Mouse (Mus musculus): ENCODE data around the gene Mpp2. TPM values are rescaled to one million over a fixed set of nuclear protein-coding genes. Genes with fewer than 3 reads are reported as not detected.

Mpp2 gene
- polyA plus RNA-seq, 1 experiment from 2014 or later = 2.2 TPM

DNA sequence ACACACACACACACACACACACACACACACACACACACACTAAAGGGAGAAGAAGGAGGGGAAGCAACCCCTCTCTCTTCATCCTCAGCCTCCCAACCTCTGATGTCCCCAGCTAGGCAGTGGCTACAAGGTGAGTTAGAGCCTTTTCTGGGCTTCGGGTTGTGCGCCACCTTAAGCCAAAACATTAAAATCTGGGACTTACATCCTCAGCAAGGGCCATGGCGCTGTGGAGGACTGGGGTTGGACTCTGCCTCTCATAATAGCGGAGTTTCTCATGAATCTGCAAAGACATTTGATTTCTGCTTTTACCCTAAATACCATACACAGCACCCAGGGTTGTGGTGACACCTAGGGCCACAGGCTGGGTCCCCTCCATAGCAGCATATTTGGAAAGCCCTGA lies 63.4 kb downstream of the Mpp2 start:
- 87% methylated on average over 4 of the region's 4 CpGs for WGBS
- no peak for ATAC-seq
- Histone ChIP-seq H3K4me3 (ENCODE audit: low read depth, low read length) (no peak overlapping the region), H3K9ac (ENCODE audit: low read depth, low read length) (no peak overlapping the region), H3K4me2 (replicated peaks; ENCODE audit: low read depth) (no peak overlapping the region), H3K27me3 (replicated peaks; ENCODE audit: control insufficient read depth, insufficient read depth, low read length) (0 out of 2 replicates have a peak, but pooled peaks cover 9% of the 10 kb centered on the region), H3K27ac (ENCODE audit: low read depth, low read length) (no peak overlapping the region), H3K4me1 (replicated peaks; ENCODE audit: control insufficient read depth, insufficient read depth, low read length) (no peaks in the 10 kb centered on the region; the same call in 1 of the 2 replicates), H3K9me3 (ENCODE audit: control insufficient read depth) (no peaks in the 10 kb centered on the region), H3K36me3 (ENCODE audit: control insufficient read depth, insufficient read depth) (no peaks in the 10 kb centered on the region)
- no peak for TF ChIP-seq CTCF (IDR thresholded peaks at IDR 0.05; ENCODE audit: low read depth)

GRCm38 (mm10) chr11:102024084-102024758 lies 64.1 kb downstream of the Mpp2 start:
- no peak overlapping the region for H3K9ac ChIP-seq (ENCODE audit: low read depth, low read length)
- H3K4me1 ChIP-seq (replicated peaks; ENCODE audit: control insufficient read depth, insufficient read depth, low read length) = no peaks in the 10 kb centered on the region; the same call in 1 of the 2 replicates
- H3K27ac ChIP-seq (ENCODE audit: low read depth, low read length) = no peak overlapping the region
- WGBS = 87% methylated on average over 6 of the region's 6 CpGs
- ATAC-seq = no peak
- H3K36me3 ChIP-seq (ENCODE audit: control insufficient read depth, insufficient read depth) = no peaks in the 10 kb centered on the region
- H3K4me3 ChIP-seq (ENCODE audit: low read depth, low read length) = no peak overlapping the region
- no peaks in the 10 kb centered on the region for H3K9me3 ChIP-seq (ENCODE audit: control insufficient read depth)
- no peak overlapping the region for H3K4me2 ChIP-seq (replicated peaks; ENCODE audit: low read depth)
- no peak for TF ChIP-seq CTCF (IDR thresholded peaks at IDR 0.05; ENCODE audit: low read depth)
- 0 out of 2 replicates have a peak, but pooled peaks cover 9% of the 10 kb centered on the region for H3K27me3 ChIP-seq (replicated peaks; ENCODE audit: control insufficient read depth, insufficient read depth, low read length)

GRCm38 (mm10) chr11:102023406-102023805 lies 64.9 kb downstream of the Mpp2 start:
- Histone ChIP-seq H3K9ac (ENCODE audit: low read depth, low read length) (no peak overlapping the region), H3K4me3 (ENCODE audit: low read depth, low read length) (no peak overlapping the region), H3K4me2 (replicated peaks; ENCODE audit: low read depth) (no peak overlapping the region), H3K27ac (ENCODE audit: low read depth, low read length) (no peak overlapping the region), H3K27me3 (replicated peaks; ENCODE audit: control insufficient read depth, insufficient read depth, low read length) (0 out of 2 replicates have a peak, but pooled peaks cover 9% of the 10 kb centered on the region), H3K4me1 (replicated peaks; ENCODE audit: control insufficient read depth, insufficient read depth, low read length) (no peaks in the 10 kb centered on the region; the same call in 1 of the 2 replicates), H3K9me3 (ENCODE audit: control insufficient read depth) (no peaks in the 10 kb centered on the region), H3K36me3 (ENCODE audit: control insufficient read depth, insufficient read depth) (no peaks in the 10 kb centered on the region)
- WGBS = 82% methylated on average over 13 of the region's 13 CpGs
- ATAC-seq = no peak
- TF ChIP-seq CTCF (IDR thresholded peaks at IDR 0.05; ENCODE audit: low read depth) = no peak

DNA sequence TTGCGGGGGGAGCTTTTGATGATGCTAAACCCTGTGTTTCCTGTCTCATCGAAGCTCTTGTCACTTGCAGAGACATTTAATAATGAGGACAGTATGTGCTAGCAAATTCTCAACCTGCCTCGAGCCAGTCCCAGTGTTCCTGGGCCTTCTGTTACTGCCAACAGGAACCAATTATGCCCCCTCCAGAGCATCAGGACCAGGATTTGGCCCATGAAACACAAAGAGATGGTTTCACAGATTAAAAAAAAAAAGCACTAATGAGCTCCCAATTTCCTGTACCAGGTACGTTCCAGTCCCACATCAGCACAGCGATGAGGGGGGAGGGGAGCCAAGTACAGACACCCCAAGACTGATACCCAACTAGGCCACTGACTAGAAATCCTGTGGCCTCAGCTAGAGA lies 67.1 kb downstream of the Mpp2 start:
- Histone ChIP-seq H3K36me3 (ENCODE audit: control insufficient read depth, insufficient read depth) (no peaks in the 10 kb centered on the region), H3K4me2 (replicated peaks; ENCODE audit: low read depth) (no peak overlapping the region), H3K9me3 (ENCODE audit: control insufficient read depth) (no peaks in the 10 kb centered on the region), H3K4me1 (replicated peaks; ENCODE audit: control insufficient read depth, insufficient read depth, low read length) (no peaks in the 10 kb centered on the region), H3K4me3 (ENCODE audit: low read depth, low read length) (no peak overlapping the region), H3K9ac (ENCODE audit: low read depth, low read length) (no peak overlapping the region), H3K27ac (ENCODE audit: low read depth, low read length) (no peak overlapping the region), H3K27me3 (replicated peaks; ENCODE audit: control insufficient read depth, insufficient read depth, low read length) (0 out of 2 replicates have a peak, but pooled peaks cover 7% of the 10 kb centered on the region)
- no peak for TF ChIP-seq CTCF (IDR thresholded peaks at IDR 0.05; ENCODE audit: low read depth)
- 92% methylated on average over 5 of the region's 5 CpGs for WGBS
- ATAC-seq = no peak

DNA sequence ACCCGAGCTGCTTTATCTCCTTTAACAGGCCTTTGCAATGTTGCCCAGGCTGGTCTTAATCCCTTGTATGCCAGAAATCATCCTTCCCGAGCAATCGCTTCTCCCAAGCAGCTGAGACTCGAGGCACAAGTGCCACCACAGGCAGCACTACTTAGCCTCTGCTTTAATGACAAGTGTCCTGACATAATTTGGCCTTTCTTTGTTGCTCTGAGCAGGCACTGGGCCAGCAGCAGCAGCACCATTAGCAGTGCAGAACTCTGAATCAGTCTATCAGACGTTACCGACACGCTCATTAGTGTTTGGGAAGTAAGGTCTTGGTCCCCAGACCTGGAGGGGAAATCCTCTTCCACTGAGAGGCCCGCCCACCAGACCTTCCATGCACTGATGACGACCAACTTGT lies 68.6 kb downstream of the Mpp2 start:
- Histone ChIP-seq H3K4me3 (ENCODE audit: low read depth, low read length) (no peak overlapping the region), H3K4me1 (replicated peaks; ENCODE audit: control insufficient read depth, insufficient read depth, low read length) (no peaks in the 10 kb centered on the region), H3K9me3 (ENCODE audit: control insufficient read depth) (no peaks in the 10 kb centered on the region), H3K4me2 (replicated peaks; ENCODE audit: low read depth) (no peak overlapping the region), H3K27ac (ENCODE audit: low read depth, low read length) (no peak overlapping the region), H3K27me3 (replicated peaks; ENCODE audit: control insufficient read depth, insufficient read depth, low read length) (no peaks in the 10 kb centered on the region), H3K9ac (ENCODE audit: low read depth, low read length) (no peak overlapping the region), H3K36me3 (ENCODE audit: control insufficient read depth, insufficient read depth) (no peaks in the 10 kb centered on the region)
- no peak for ATAC-seq
- WGBS = 83% methylated on average over 9 of the region's 9 CpGs
- TF ChIP-seq CTCF (IDR thresholded peaks at IDR 0.05; ENCODE audit: low read depth) = no peak

GRCm38 (mm10) chr11:102016136-102016535 lies 72.2 kb downstream of the Mpp2 start:
- H3K9me3 ChIP-seq (ENCODE audit: control insufficient read depth) = no peaks in the 10 kb centered on the region
- H3K27me3 ChIP-seq (replicated peaks; ENCODE audit: control insufficient read depth, insufficient read depth, low read length) = no peaks in the 10 kb centered on the region
- no peak for TF ChIP-seq CTCF (IDR thresholded peaks at IDR 0.05; ENCODE audit: low read depth)
- H3K9ac ChIP-seq (ENCODE audit: low read depth, low read length) = no peak overlapping the region
- ATAC-seq = no peak; the same call in 1 of the 2 replicates
- H3K4me3 ChIP-seq (ENCODE audit: low read depth, low read length) = no peak overlapping the region
- no peaks in the 10 kb centered on the region for H3K4me1 ChIP-seq (replicated peaks; ENCODE audit: control insufficient read depth, insufficient read depth, low read length)
- no peaks in the 10 kb centered on the region; the same call in 1 of the 2 replicates for H3K36me3 ChIP-seq (ENCODE audit: control insufficient read depth, insufficient read depth)
- H3K27ac ChIP-seq (ENCODE audit: low read depth, low read length) = no peak overlapping the region
- H3K4me2 ChIP-seq (replicated peaks; ENCODE audit: low read depth) = no peak overlapping the region
- 90% methylated on average over 1 of the region's 1 CpGs for WGBS
